In genomic region chr1:192081129-192081528, GRCm38 (mm10) we compare ENCODE assay signal across 25 mouse cellular contexts. TPM values are rescaled to one million over a fixed set of nuclear protein-coding genes. Genes with fewer than 3 reads are reported as not detected.
DNase-seq lines count a peak whose midpoint lies in the region; ATAC-seq and TF ChIP-seq lines count a peak whose summit lies in the region.
"Had no signal": no experiment of that assay in that cellular context is flagged by ENCODE, and none has a peak within 500 bp of the region (broad histone marks: within the 10 kb centered on the region; RNA-seq: fewer than 3 reads in every experiment).

No protein-coding gene starts in this region.

- no peaks in the 10 kb centered on the region for H3K9me3 ChIP-seq in midbrain, embryonic 11.5 days (ENCODE audit: control insufficient read depth, low read length)
- 0 out of 2 replicates have a peak, but pooled peaks cover 2% of the 10 kb centered on the region for H3K9me3 ChIP-seq in midbrain, embryonic 13.5 days
- peaks cover 21% of the 10 kb centered on the region for H3K9me3 ChIP-seq in CH12.LX (replicated peaks; ENCODE audit: low read length)
- H3K9me3 ChIP-seq: forebrain, embryonic 12.5 days; forebrain, embryonic 15.5 days; hindbrain, embryonic 12.5 days; hindbrain, embryonic 15.5 days had no signal

- no peak overlapping the region for H3K9ac ChIP-seq in midbrain, embryonic 11.5 days (ENCODE audit: low read length)
- H3K9ac ChIP-seq in midbrain, embryonic 13.5 days (replicated peaks), result no peak overlapping the region
- H3K9ac ChIP-seq in CH12.LX (ENCODE audit: insufficient read depth, low read depth), result no peak overlapping the region
- H3K9ac ChIP-seq: embryonic facial prominence, embryonic 13.5 days; forebrain, embryonic 12.5 days; forebrain, embryonic 15.5 days; hindbrain, embryonic 12.5 days; hindbrain, embryonic 15.5 days had no signal

- H3K27ac ChIP-seq in midbrain, embryonic 11.5 days (ENCODE audit: low read depth, low read length), result no peak overlapping the region
- H3K27ac ChIP-seq in midbrain, embryonic 13.5 days, result no peak overlapping the region
- H3K27ac ChIP-seq in CH12.LX (ENCODE audit: insufficient read depth, low read depth), result no peak overlapping the region
- H3K27ac ChIP-seq: embryonic facial prominence, embryonic 10.5 days; embryonic facial prominence, embryonic 13.5 days; forebrain, embryonic 12.5 days; forebrain, embryonic 15.5 days; heart, adult 2 months; heart, embryonic 10.5 days; hindbrain, embryonic 12.5 days; hindbrain, embryonic 15.5 days had no signal

- no peak overlapping the region for H3K4me2 ChIP-seq in midbrain, embryonic 11.5 days
- no peak overlapping the region for H3K4me2 ChIP-seq in midbrain, embryonic 13.5 days (replicated peaks)
- H3K4me2 ChIP-seq in CH12.LX (ENCODE audit: insufficient read depth, low read depth, poor library complexity, severe bottlenecking), result no peak overlapping the region
- H3K4me2 ChIP-seq: embryonic facial prominence, embryonic 13.5 days; forebrain, embryonic 12.5 days; forebrain, embryonic 15.5 days; hindbrain, embryonic 12.5 days; hindbrain, embryonic 15.5 days had no signal

- DNase-seq in midbrain, embryonic 11.5 days (ENCODE audit: low spot score, missing footprints), result peak; percentile 66
- DNase-seq in CH12.LX (ENCODE audit: extremely low read depth), result no peak
- no peak for DNase-seq in right cerebral cortex, adult 2 months (ENCODE audit: low spot score in 2 of 2)
- DNase-seq in kidney, adult 18-20 months, result no peak
- DNase-seq in layer of hippocampus, adult 9-10 months (ENCODE audit: low spot score), result no peak
- DNase-seq: adrenal gland, postnatal 10 days; adrenal gland, postnatal 36 days; cerebellum, adult 18-20 months; cerebellum, adult 9-10 months; cerebellum, postnatal 14 days; embryo, embryonic 11 days; gastrocnemius, postnatal 25 days; heart, adult 2 months had no signal

- in situ Hi-C loops in CH12.LX (cut with MboI; ENCODE audit: low pct_ligation_motif_present, low pct_unique_long_range_greater_than_20kb, low sequenced_read_pairs), result no loop called here

- no peak for TF ChIP-seq RAD21 in CH12.LX (IDR thresholded peaks at IDR 0.05; ENCODE audit: low read depth, low read length)

- H3K79me2 ChIP-seq in CH12.LX (replicated peaks; ENCODE audit: control insufficient read depth, extremely low read depth, insufficient read depth, poor library complexity, severe bottlenecking), result peaks cover 8% of the 10 kb centered on the region; the same call in 1 of the 2 replicates

- dilution Hi-C loops in CH12.LX (cut with MboI; ENCODE audit: extremely low pct_ligation_motif_present, extremely low pct_unique_long_range_greater_than_20kb, low sequenced_read_pairs), result no loop called here

- ATAC-seq in midbrain, embryonic 11.5 days (ENCODE audit: low FRiP score), result no peak
- no peak for ATAC-seq in midbrain, embryonic 13.5 days
- ATAC-seq in common myeloid progenitor, adult 5-6 weeks (replicated peaks; ENCODE audit: low read depth, poor library complexity, severe bottlenecking), result 0 out of 2 replicates have a peak, but pooled peaks have one; percentile 7
- peak; percentile 41 for ATAC-seq in megakaryocyte, adult 5-6 weeks (ENCODE audit: poor library complexity, severe bottlenecking)
- ATAC-seq: forebrain, embryonic 15.5 days; Patski had no signal

- no peak for TF ChIP-seq EP300 in CH12.LX (IDR thresholded peaks at IDR 0.05; ENCODE audit: low read length)

- TF ChIP-seq POLR2A in CH12.LX (IDR thresholded peaks at IDR 0.05; ENCODE audit: low read depth, low read length), result no peak

- H3K27me3 ChIP-seq in midbrain, embryonic 11.5 days (ENCODE audit: control insufficient read depth, insufficient read depth, low read length), result no peaks in the 10 kb centered on the region
- H3K27me3 ChIP-seq in midbrain, embryonic 13.5 days, result no peaks in the 10 kb centered on the region
- no peaks in the 10 kb centered on the region for H3K27me3 ChIP-seq in CH12.LX (replicated peaks)
- H3K27me3 ChIP-seq: embryonic facial prominence, embryonic 13.5 days; forebrain, embryonic 15.5 days; hindbrain, embryonic 12.5 days; hindbrain, embryonic 15.5 days; Patski had no signal

- H3K4me1 ChIP-seq in midbrain, embryonic 11.5 days (ENCODE audit: control insufficient read depth, insufficient read depth, low read length), result no peaks in the 10 kb centered on the region
- H3K4me1 ChIP-seq in midbrain, embryonic 13.5 days (replicated peaks), result no peaks in the 10 kb centered on the region
- peaks cover 32 to 65% of the 10 kb centered on the region in 2 experiments for H3K4me1 ChIP-seq in CH12.LX (ENCODE audit: control insufficient read depth in 1 of 2, insufficient read depth in 2 of 2)
- H3K4me1 ChIP-seq: forebrain, embryonic 15.5 days; hindbrain, embryonic 12.5 days; hindbrain, embryonic 15.5 days had no signal

- no peaks in the 10 kb centered on the region for H3K36me3 ChIP-seq in midbrain, embryonic 11.5 days (ENCODE audit: control insufficient read depth, insufficient read depth, low read length)
- no peaks in the 10 kb centered on the region for H3K36me3 ChIP-seq in midbrain, embryonic 13.5 days
- H3K36me3 ChIP-seq in CH12.LX (replicated peaks in 1 of 2; ENCODE audit: control insufficient read depth in 1 of 2, insufficient read depth in 1 of 2, low read length in 1 of 2), result peaks cover 10 to 58% of the 10 kb centered on the region in 2 experiments
- H3K36me3 ChIP-seq: embryonic facial prominence, embryonic 10.5 days; forebrain, embryonic 12.5 days; forebrain, embryonic 15.5 days; hindbrain, embryonic 12.5 days; hindbrain, embryonic 15.5 days had no signal

- H3K4me3 ChIP-seq in midbrain, embryonic 11.5 days (ENCODE audit: low read depth, low read length), result no peak overlapping the region
- no peak overlapping the region for H3K4me3 ChIP-seq in midbrain, embryonic 13.5 days (replicated peaks)
- H3K4me3 ChIP-seq in CH12.LX (replicated peaks in 1 of 3; ENCODE audit: low read depth in 2 of 3, low read length in 2 of 3, poor library complexity in 1 of 3), result no peak overlapping the region
- H3K4me3 ChIP-seq: embryonic facial prominence, embryonic 10.5 days; embryonic facial prominence, embryonic 13.5 days; erythroblast, embryonic 14.5 days; forebrain, embryonic 12.5 days; forebrain, embryonic 15.5 days; heart, adult 2 months; heart, embryonic 10.5 days; hindbrain, embryonic 12.5 days; hindbrain, embryonic 15.5 days had no signal

- no peak for TF ChIP-seq CTCF in CH12.LX (conservative IDR thresholded peaks at IDR 0.05 in 1 of 2, IDR thresholded peaks at IDR 0.05 in 1 of 2; ENCODE audit: low read depth in 2 of 2, low read length in 2 of 2)

- 90% methylated on average over 2 of the region's 2 CpGs for WGBS in midbrain, embryonic 11.5 days
- 93% methylated on average over 2 of the region's 2 CpGs for WGBS in midbrain, embryonic 13.5 days

TF ChIP-seq in CH12.LX, 34 proteins besides CTCF, POLR2A, EP300 and RAD21:
- TF ChIP-seq MAFK (IDR thresholded peaks at IDR 0.05; ENCODE audit: insufficient replicate concordance, low read length) (peak; percentile 92), JUN (IDR thresholded peaks at IDR 0.05; ENCODE audit: insufficient read depth, low read depth, low read length) (no peak)

RNA-seq across cellular contexts. Expression of gene Traf5, which starts 11.2 kb away (rescaled TPM):
- polyA plus RNA-seq in midbrain, embryonic 11.5 days (2014; fragmentation: Nextera tagmentation; extraction: Ambion mirVana), result 2.5 and 4.1 TPM in 2 replicates
- polyA plus RNA-seq in midbrain, embryonic 13.5 days (2015; fragmentation: Nextera tagmentation; extraction: Ambion mirVana), result 2.2 and 2.6 TPM in 2 replicates
- total RNA-seq in CH12.LX (2012; rRNA removed) (30.5 and 38.7 TPM in 2 replicates), CH12.LX (2014; rRNA removed) (16.9 and 21.3 TPM in 2 replicates)
- polyA plus RNA-seq in CH12.LX (2012; ENCODE audit: insufficient read length, low read depth), result 32.3 and 42.8 TPM in 2 replicates
- total RNA-seq in common myeloid progenitor, adult 5-6 weeks (2017), result 6.5 and 11.3 TPM in 2 replicates
- total RNA-seq in megakaryocyte, adult 5-6 weeks (2015), result 26.7 and 33.1 TPM in 2 replicates
- 15.8 and 18.9 TPM in 2 replicates for total RNA-seq in megakaryocyte, adult 5-6 weeks (2017)

RNA-seq across cellular contexts. Expression of gene Rcor3, which starts 56.7 kb away (rescaled TPM):
- 18.3 and 21.5 TPM in 2 replicates for polyA plus RNA-seq in midbrain, embryonic 11.5 days (2014; fragmentation: Nextera tagmentation; extraction: Ambion mirVana)
- polyA plus RNA-seq in midbrain, embryonic 13.5 days (2015; fragmentation: Nextera tagmentation; extraction: Ambion mirVana), result 25.9 and 30.9 TPM in 2 replicates
- total RNA-seq in CH12.LX (2012; rRNA removed) (2.5 and 3.1 TPM in 2 replicates), CH12.LX (2014; rRNA removed) (1.5 and 1.6 TPM in 2 replicates)
- polyA plus RNA-seq in CH12.LX (2012; ENCODE audit: insufficient read length, low read depth), result 3.9 and 4.4 TPM in 2 replicates
- 13.6 and 21.7 TPM in 2 replicates for total RNA-seq in common myeloid progenitor, adult 5-6 weeks (2017)
- 22.4 and 25.1 TPM in 2 replicates for total RNA-seq in megakaryocyte, adult 5-6 weeks (2015)
- total RNA-seq in megakaryocyte, adult 5-6 weeks (2017), result 15.7 and 18.3 TPM in 2 replicates

Comparison
In these comparisons a context has a peak if more than half of its experiments do, and no peak if none do; other contexts are left out.
1. ATAC-seq: peak in common myeloid progenitor, adult 5-6 weeks (single experiment) and megakaryocyte, adult 5-6 weeks (single experiment); none in midbrain, embryonic 11.5 days (single experiment) and midbrain, embryonic 13.5 days (single experiment).